Mouse (Mus musculus): ENCODE data around the gene Trim10. TPM values are rescaled to one million over a fixed set of nuclear protein-coding genes. Genes with fewer than 3 reads are reported as not detected.
"Not testable (repeated sequence)": the region's sequence is repeated elsewhere in the genome, so short reads cannot be mapped to it uniquely, and the experiment has no call there.

The Trim10 gene
- polyA plus RNA-seq, 1 experiment: 108 TPM

GRCm38 (mm10) chr17:36866719-36867527, 2.5 kb upstream of the Trim10 start, which contains the start of gene Trim15:
Gene Trim15, minus strand, starts transcription at chr17:36867210.
- H3K4me1 ChIP-seq (ENCODE audit: control insufficient read depth, insufficient read depth, low read length): peaks cover 3% of the 10 kb centered on the region; the same call in 1 of the 2 replicates
- 19% methylated on average over 29 of the region's 29 CpGs for WGBS
- peak within 1 kb of the TSS; percentile 21 for H3K4me3 ChIP-seq (replicated peaks; ENCODE audit: control insufficient read depth, low read depth, low read length)
- H3K27ac ChIP-seq (ENCODE audit: control insufficient read depth, insufficient read depth, low read depth, low read length, poor library complexity): peak within 1 kb of the TSS; percentile 42; the same call in 1 of the 2 replicates
- TF ChIP-seq CTCF (IDR thresholded peaks at IDR 0.05; ENCODE audit: control insufficient read depth, insufficient read depth, low read length) (no peak), POLR2A (IDR thresholded peaks at IDR 0.05; ENCODE audit: borderline replicate concordance, control insufficient read depth, low read depth, low read length) (no peak)

GRCm38 (mm10) chr17:36868836-36869235, 538 bp upstream of the Trim10 start:
- peaks cover 3% of the 10 kb centered on the region; the same call in 1 of the 2 replicates for H3K4me1 ChIP-seq (ENCODE audit: control insufficient read depth, insufficient read depth, low read length)
- no peak overlapping the region for H3K4me3 ChIP-seq (replicated peaks; ENCODE audit: control insufficient read depth, low read depth, low read length)
- peak overlapping the region; percentile 42 for H3K27ac ChIP-seq (ENCODE audit: control insufficient read depth, insufficient read depth, low read depth, low read length, poor library complexity)
- WGBS: 62% methylated on average over 2 of the region's 2 CpGs
- TF ChIP-seq POLR2A (IDR thresholded peaks at IDR 0.05; ENCODE audit: borderline replicate concordance, control insufficient read depth, low read depth, low read length) (no peak), CTCF (IDR thresholded peaks at IDR 0.05; ENCODE audit: control insufficient read depth, insufficient read depth, low read length) (no peak)

- Histone ChIP-seq H3K4me3 (replicated peaks; ENCODE audit: control insufficient read depth, low read depth, low read length) (peak overlapping the region; percentile 83), H3K4me1 (ENCODE audit: control insufficient read depth, insufficient read depth, low read length) (peaks cover 3% of the 10 kb centered on the region; the same call in 1 of the 2 replicates), H3K27ac (ENCODE audit: control insufficient read depth, insufficient read depth, low read depth, low read length, poor library complexity) (peak overlapping the region; percentile 85)
- TF ChIP-seq CTCF (IDR thresholded peaks at IDR 0.05; ENCODE audit: control insufficient read depth, insufficient read depth, low read length) (no peak), POLR2A (IDR thresholded peaks at IDR 0.05; ENCODE audit: borderline replicate concordance, control insufficient read depth, low read depth, low read length) (peak; percentile 32; the same call in 1 of the 2 replicates)
- 62% methylated on average over 25 of the region's 25 CpGs for WGBS
These were observed 809 bp downstream of the Trim10 start for GRCm38 (mm10) chr17:36869955-36870810.

GRCm38 (mm10) chr17:36874636-36875035, 5.3 kb downstream of the Trim10 start:
- H3K27ac ChIP-seq (ENCODE audit: control insufficient read depth, insufficient read depth, low read depth, low read length, poor library complexity): no peak overlapping the region
- no peak for TF ChIP-seq POLR2A (IDR thresholded peaks at IDR 0.05; ENCODE audit: borderline replicate concordance, control insufficient read depth, low read depth, low read length)
- TF ChIP-seq CTCF (IDR thresholded peaks at IDR 0.05; ENCODE audit: control insufficient read depth, insufficient read depth, low read length): no peak
- 50% methylated on average over 4 of the region's 4 CpGs for WGBS
- no peaks in the 10 kb centered on the region for H3K4me1 ChIP-seq (ENCODE audit: control insufficient read depth, insufficient read depth, low read length)
- H3K4me3 ChIP-seq (replicated peaks; ENCODE audit: control insufficient read depth, low read depth, low read length): no peak overlapping the region

GRCm38 (mm10) chr17:36883350-36883749, 14.0 kb downstream of the Trim10 start:
- H3K4me1 ChIP-seq (ENCODE audit: control insufficient read depth, insufficient read depth, low read length): no peaks in the 10 kb centered on the region
- no peak overlapping the region for H3K4me3 ChIP-seq (replicated peaks; ENCODE audit: control insufficient read depth, low read depth, low read length)
- WGBS: 72% methylated on average over 2 of the region's 2 CpGs
- no peak overlapping the region for H3K27ac ChIP-seq (ENCODE audit: control insufficient read depth, insufficient read depth, low read depth, low read length, poor library complexity)
- TF ChIP-seq CTCF (IDR thresholded peaks at IDR 0.05; ENCODE audit: control insufficient read depth, insufficient read depth, low read length): no peak
- TF ChIP-seq POLR2A (IDR thresholded peaks at IDR 0.05; ENCODE audit: borderline replicate concordance, control insufficient read depth, low read depth, low read length): no peak

GRCm38 (mm10) chr17:36885132-36885790, 15.9 kb downstream of the Trim10 start:
- no peak for TF ChIP-seq POLR2A (IDR thresholded peaks at IDR 0.05; ENCODE audit: borderline replicate concordance, control insufficient read depth, low read depth, low read length)
- H3K27ac ChIP-seq (ENCODE audit: control insufficient read depth, insufficient read depth, low read depth, low read length, poor library complexity): no peak overlapping the region
- H3K4me1 ChIP-seq (ENCODE audit: control insufficient read depth, insufficient read depth, low read length): no peaks in the 10 kb centered on the region
- H3K4me3 ChIP-seq (replicated peaks; ENCODE audit: control insufficient read depth, low read depth, low read length): no peak overlapping the region
- WGBS: 88% methylated on average over 12 of the region's 12 CpGs

GRCm38 (mm10) chr17:36890073-36890903, 20.9 kb downstream of the Trim10 start, which contains the start of gene Trim40:
Gene Trim40, minus strand, starts transcription at chr17:36890123.
- WGBS: 83% methylated on average over 5 of the region's 5 CpGs
- Histone ChIP-seq H3K4me3 (replicated peaks; ENCODE audit: control insufficient read depth, low read depth, low read length) (no peak within 1 kb of the TSS), H3K27ac (ENCODE audit: control insufficient read depth, insufficient read depth, low read depth, low read length, poor library complexity) (no peak within 1 kb of the TSS)

GRCm38 (mm10) chr17:36891496-36891895, 22.1 kb downstream of the Trim10 start:
- not testable (repeated sequence) for H3K27ac ChIP-seq (ENCODE audit: control insufficient read depth, insufficient read depth, low read depth, low read length, poor library complexity); H3K4me1 ChIP-seq (ENCODE audit: control insufficient read depth, insufficient read depth, low read length); H3K4me3 ChIP-seq (replicated peaks; ENCODE audit: control insufficient read depth, low read depth, low read length)
- 90% methylated on average over 1 of the region's 1 CpGs for WGBS

More at GRCm38 (mm10) chr17:36890073-36890903, 20.9 kb downstream of the Trim10 start, which contains the start of gene Trim40:
- no peaks in the 10 kb centered on the region for H3K4me1 ChIP-seq (ENCODE audit: control insufficient read depth, insufficient read depth, low read length)
- TF ChIP-seq CTCF (IDR thresholded peaks at IDR 0.05; ENCODE audit: control insufficient read depth, insufficient read depth, low read length): no peak
- no peak for TF ChIP-seq POLR2A (IDR thresholded peaks at IDR 0.05; ENCODE audit: borderline replicate concordance, control insufficient read depth, low read depth, low read length)

Measured in bone marrow, adult 2 months (tissue).